Mouse (Mus musculus): Measurements from ENCODE around the gene Fanca. TPM values are rescaled to one million over a fixed set of nuclear protein-coding genes. Genes with fewer than 3 reads are reported as not detected.

Fanca gene
- polyA plus RNA-seq (2014; fragmentation: Illumina TruSeq; extraction: RNeasy Lipid Tissue Mini Kit (QIAGEN cat#74804); ENCODE audit: low read depth, low replicate concordance): not detected

GRCm38 (mm10) chr8:123318467-123318911 is at the start of gene Fanca:
TSS of gene Fanca (minus strand) at chr8:123318576.

GRCm38 (mm10) chr8:123332262-123333090 is 14.1 kb upstream of the Fanca start, which contains the start of gene Spire2:
TSS of gene Spire2 (plus strand) at chr8:123332713.

GRCm38 (mm10) chr8:123254099-123254885 is 64.1 kb downstream of the Fanca start, which contains the start of the genes Zfp276 and Vps9d1:
TSS of gene Zfp276 (plus strand) at chr8:123254195.
TSS of gene Vps9d1 (minus strand) at chr8:123254348.

GRCm38 (mm10) chr8:123235520-123236497 is 82.6 kb downstream of the Fanca start, which contains the start of gene Spata2l:
TSS of gene Spata2l (minus strand) at chr8:123236233.

GRCm38 (mm10) chr8:123224278-123225266 is 93.8 kb downstream of the Fanca start, which contains the start of gene Cdk10:
TSS of gene Cdk10 (plus strand) at chr8:123224842.

Other genes with a start within 250 kb of the Fanca start
- gene Rpl13, start 216.2 kb downstream of the Fanca start, polyA plus RNA-seq (2014; fragmentation: Illumina TruSeq; extraction: RNeasy Lipid Tissue Mini Kit (QIAGEN cat#74804); ENCODE audit: low read depth, low replicate concordance): 51.4 TPM
- gene Cpne7, start 201.2 kb downstream of the Fanca start, polyA plus RNA-seq (2014; fragmentation: Illumina TruSeq; extraction: RNeasy Lipid Tissue Mini Kit (QIAGEN cat#74804); ENCODE audit: low read depth, low replicate concordance): not detected
- 10.7 TPM for gene Sult5a1, start 160.3 kb downstream of the Fanca start, polyA plus RNA-seq (2014; fragmentation: Illumina TruSeq; extraction: RNeasy Lipid Tissue Mini Kit (QIAGEN cat#74804); ENCODE audit: low read depth, low replicate concordance)
- gene Dpep1, start 132.3 kb downstream of the Fanca start, polyA plus RNA-seq (2014; fragmentation: Illumina TruSeq; extraction: RNeasy Lipid Tissue Mini Kit (QIAGEN cat#74804); ENCODE audit: low read depth, low replicate concordance): 0.34 TPM
- 7.1 TPM for gene Chmp1a, start 105.8 kb downstream of the Fanca start, polyA plus RNA-seq (2014; fragmentation: Illumina TruSeq; extraction: RNeasy Lipid Tissue Mini Kit (QIAGEN cat#74804); ENCODE audit: low read depth, low replicate concordance)
- gene Spata33, start 105.7 kb downstream of the Fanca start, polyA plus RNA-seq (2014; fragmentation: Illumina TruSeq; extraction: RNeasy Lipid Tissue Mini Kit (QIAGEN cat#74804); ENCODE audit: low read depth, low replicate concordance): 0.24 TPM
- 3.7 TPM for gene Cdk10, start 93.7 kb downstream of the Fanca start, polyA plus RNA-seq (2014; fragmentation: Illumina TruSeq; extraction: RNeasy Lipid Tissue Mini Kit (QIAGEN cat#74804); ENCODE audit: low read depth, low replicate concordance)
- 1.1 TPM for gene Spata2l, start 82.3 kb downstream of the Fanca start, polyA plus RNA-seq (2014; fragmentation: Illumina TruSeq; extraction: RNeasy Lipid Tissue Mini Kit (QIAGEN cat#74804); ENCODE audit: low read depth, low replicate concordance)
- gene Zfp276, start 64.4 kb downstream of the Fanca start, polyA plus RNA-seq (2014; fragmentation: Illumina TruSeq; extraction: RNeasy Lipid Tissue Mini Kit (QIAGEN cat#74804); ENCODE audit: low read depth, low replicate concordance): 1.6 TPM
- 1.0 TPM for gene Vps9d1, start 64.2 kb downstream of the Fanca start, polyA plus RNA-seq (2014; fragmentation: Illumina TruSeq; extraction: RNeasy Lipid Tissue Mini Kit (QIAGEN cat#74804); ENCODE audit: low read depth, low replicate concordance)
- gene Spire2, start 14.1 kb upstream of the Fanca start, polyA plus RNA-seq (2014; fragmentation: Illumina TruSeq; extraction: RNeasy Lipid Tissue Mini Kit (QIAGEN cat#74804); ENCODE audit: low read depth, low replicate concordance): not detected
- gene Tcf25, start 55.2 kb upstream of the Fanca start, polyA plus RNA-seq (2014; fragmentation: Illumina TruSeq; extraction: RNeasy Lipid Tissue Mini Kit (QIAGEN cat#74804); ENCODE audit: low read depth, low replicate concordance): 102 TPM
- gene Mc1r, start 88.5 kb upstream of the Fanca start, polyA plus RNA-seq (2014; fragmentation: Illumina TruSeq; extraction: RNeasy Lipid Tissue Mini Kit (QIAGEN cat#74804); ENCODE audit: low read depth, low replicate concordance): not detected
- gene Tubb3, start 92.8 kb upstream of the Fanca start, polyA plus RNA-seq (2014; fragmentation: Illumina TruSeq; extraction: RNeasy Lipid Tissue Mini Kit (QIAGEN cat#74804); ENCODE audit: low read depth, low replicate concordance): not detected
- gene Def8, start 105.0 kb upstream of the Fanca start, polyA plus RNA-seq (2014; fragmentation: Illumina TruSeq; extraction: RNeasy Lipid Tissue Mini Kit (QIAGEN cat#74804); ENCODE audit: low read depth, low replicate concordance): 5.8 TPM
- gene Afg3l1, start 159.3 kb upstream of the Fanca start, polyA plus RNA-seq (2014; fragmentation: Illumina TruSeq; extraction: RNeasy Lipid Tissue Mini Kit (QIAGEN cat#74804); ENCODE audit: low read depth, low replicate concordance): 8.9 TPM
- gene Dbndd1, start 196.9 kb upstream of the Fanca start, polyA plus RNA-seq (2014; fragmentation: Illumina TruSeq; extraction: RNeasy Lipid Tissue Mini Kit (QIAGEN cat#74804); ENCODE audit: low read depth, low replicate concordance): not detected
- 0.37 TPM for gene Gas8, start 200.3 kb upstream of the Fanca start, polyA plus RNA-seq (2014; fragmentation: Illumina TruSeq; extraction: RNeasy Lipid Tissue Mini Kit (QIAGEN cat#74804); ENCODE audit: low read depth, low replicate concordance)

All from liver, adult 10 weeks (tissue).